Mouse (Mus musculus): ENCODE measurements around the gene Cmip.

Cmip gene

DNA sequence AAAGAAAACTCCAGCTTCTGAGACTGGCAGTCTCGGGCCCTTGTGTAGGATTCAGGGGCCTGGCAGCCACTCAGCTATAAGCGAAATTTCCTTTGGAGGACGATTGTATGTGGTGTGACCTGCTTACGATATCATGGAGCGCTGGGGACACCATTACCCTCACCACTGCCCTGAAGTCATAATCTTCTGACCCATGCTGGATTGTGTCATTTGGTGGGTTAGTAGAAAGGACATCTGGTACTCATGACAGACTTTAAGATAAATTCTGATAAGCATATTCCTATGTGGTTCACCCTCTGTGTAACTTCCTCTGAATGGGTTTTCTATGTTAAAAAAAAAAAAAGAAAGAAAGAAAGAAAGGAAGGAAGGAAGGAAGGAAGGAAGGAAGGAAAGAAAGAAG is 69.9 kb downstream of the Cmip start:
- DNase-seq (ENCODE audit: low spot score) = no peak

GRCm38 (mm10) chr8:117327385-117327837 is 70.5 kb downstream of the Cmip start:
- DNase-seq (ENCODE audit: low spot score) = no peak

DNA sequence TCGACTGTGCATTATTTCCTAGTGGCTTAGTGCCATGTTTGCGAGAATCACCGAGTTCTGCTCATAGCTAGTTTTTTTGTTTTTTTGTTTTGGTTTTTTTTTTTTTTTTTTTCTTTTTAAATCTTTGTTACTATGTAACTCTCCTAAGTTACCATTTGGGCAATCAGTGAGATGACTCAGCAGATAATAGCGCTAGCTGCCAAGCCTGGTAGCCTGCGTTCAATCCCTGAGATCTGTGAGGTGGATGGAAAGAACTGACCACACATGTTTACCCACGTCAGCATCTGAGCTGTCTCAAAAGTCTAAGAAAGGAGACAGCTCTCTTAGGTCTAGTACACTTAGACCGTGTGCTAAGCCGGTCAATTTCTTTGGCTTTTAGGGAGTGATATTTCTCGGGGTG is 71.9 kb downstream of the Cmip start:
- no peak for DNase-seq (ENCODE audit: low spot score)

DNA sequence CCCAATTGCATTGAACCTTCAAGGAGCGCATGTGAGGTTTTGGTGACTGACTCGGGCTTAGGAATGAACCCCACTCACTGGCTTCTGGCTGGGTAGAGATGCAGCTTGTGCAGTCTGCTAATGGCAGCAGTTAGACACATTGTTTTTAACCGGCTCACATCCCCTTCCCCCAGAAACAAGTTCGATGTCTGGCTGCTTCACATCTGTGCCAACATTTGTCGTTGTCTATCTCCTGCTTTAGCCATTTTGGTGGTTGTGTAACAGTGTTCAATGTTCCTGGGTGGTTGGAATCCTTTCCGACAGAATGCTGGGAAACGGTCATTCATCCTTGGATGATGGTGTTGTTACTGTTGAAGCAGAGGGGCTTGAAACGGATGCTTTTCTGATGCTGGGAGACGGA is 72.3 kb downstream of the Cmip start:
- peak; percentile 33 for DNase-seq (ENCODE audit: low spot score)

DNA sequence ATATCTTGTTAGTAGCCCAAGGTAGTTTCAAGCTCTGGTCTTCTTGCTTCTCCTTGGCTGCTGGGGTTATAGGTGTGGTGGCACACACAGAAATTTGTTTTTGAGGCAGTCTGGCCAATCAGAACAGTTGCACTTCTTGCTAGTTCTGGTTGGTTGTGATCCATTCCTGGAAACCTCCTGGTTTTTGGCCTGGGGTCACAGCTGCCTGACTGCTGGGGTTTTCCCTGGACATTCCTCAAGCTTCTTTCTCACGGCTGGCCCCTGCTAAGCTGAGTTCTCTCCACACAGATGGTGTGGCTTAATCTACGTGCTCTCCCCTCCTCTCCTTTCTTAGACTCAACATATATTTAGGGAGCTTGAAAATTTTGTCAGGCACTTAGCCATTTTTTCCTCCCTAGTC is 73.0 kb downstream of the Cmip start:
- DNase-seq (ENCODE audit: low spot score) = no peak

GRCm38 (mm10) chr8:117332229-117333010 is 75.6 kb downstream of the Cmip start:
- no peak for DNase-seq (ENCODE audit: low spot score)

- no peak for DNase-seq (ENCODE audit: low spot score)
Measured at GRCm38 (mm10) chr8:117333619-117334018, 76.8 kb downstream of the Cmip start.

- DNase-seq (ENCODE audit: low spot score) = no peak
Measured at GRCm38 (mm10) chr8:117334058-117334747, 77.3 kb downstream of the Cmip start.

GRCm38 (mm10) chr8:117334748-117335393 is 78.0 kb downstream of the Cmip start:
- no peak for DNase-seq (ENCODE audit: low spot score)

DNA sequence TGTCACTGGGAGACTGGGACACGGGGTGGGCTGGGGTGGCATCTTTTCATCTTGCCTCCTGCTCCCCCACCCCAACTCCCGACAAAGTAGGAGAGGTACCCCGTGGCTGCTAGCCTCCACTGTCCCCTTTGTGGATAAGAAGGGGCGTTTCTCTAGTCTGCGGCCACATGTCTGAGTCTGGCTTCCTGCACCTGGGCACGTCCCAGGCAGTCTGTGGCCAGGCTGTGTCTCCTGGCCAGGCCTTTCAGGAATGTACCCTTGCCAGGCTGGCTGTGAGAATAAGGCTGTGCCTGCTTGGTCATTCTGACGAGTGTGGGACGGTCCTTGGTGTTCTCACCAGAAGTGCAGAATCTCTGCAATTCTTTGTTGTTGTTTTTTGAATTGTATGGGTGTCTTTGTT is 78.6 kb downstream of the Cmip start:
- no peak for DNase-seq (ENCODE audit: low spot score)

DNA sequence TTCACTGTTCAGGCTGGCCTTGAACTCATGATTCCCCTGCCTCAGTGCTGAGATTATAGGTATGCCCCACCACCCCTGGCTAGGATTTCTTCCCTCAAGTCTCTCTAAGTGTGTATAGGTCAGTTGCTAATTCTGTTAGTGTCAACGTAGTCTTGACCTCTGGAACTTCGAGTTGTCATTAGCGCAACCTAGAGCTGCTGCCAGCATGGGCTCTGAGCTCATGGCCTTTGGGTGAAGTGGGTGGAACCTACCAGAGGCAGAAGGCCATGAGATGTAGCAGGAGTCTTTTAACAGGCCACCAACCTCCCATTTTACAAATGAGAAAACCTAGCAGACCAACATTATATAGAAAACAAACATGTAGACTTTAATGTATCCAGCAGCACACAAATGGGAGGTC is 80.3 kb downstream of the Cmip start:
- no peak for DNase-seq (ENCODE audit: low spot score)

DNA sequence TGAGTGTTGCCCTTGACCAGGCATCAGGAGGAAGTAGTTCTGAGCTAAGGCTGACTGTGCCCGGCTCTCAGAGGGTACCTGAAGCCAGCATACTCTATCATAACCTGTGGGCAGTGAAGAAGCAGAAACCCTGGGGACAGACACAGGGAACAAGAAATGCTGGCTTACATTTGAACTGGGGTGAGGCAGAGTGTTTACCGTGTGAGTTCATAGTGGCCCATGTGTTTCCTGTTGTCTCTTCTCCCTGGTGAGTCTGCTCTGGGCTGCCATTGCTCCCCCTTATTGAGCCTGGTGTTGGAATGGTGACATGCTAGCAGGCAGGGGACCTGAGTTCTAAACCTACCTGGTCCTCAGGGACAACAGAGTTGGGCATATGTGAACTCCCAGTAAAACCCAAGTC is 81.8 kb downstream of the Cmip start:
- DNase-seq (ENCODE audit: low spot score) = no peak

DNA sequence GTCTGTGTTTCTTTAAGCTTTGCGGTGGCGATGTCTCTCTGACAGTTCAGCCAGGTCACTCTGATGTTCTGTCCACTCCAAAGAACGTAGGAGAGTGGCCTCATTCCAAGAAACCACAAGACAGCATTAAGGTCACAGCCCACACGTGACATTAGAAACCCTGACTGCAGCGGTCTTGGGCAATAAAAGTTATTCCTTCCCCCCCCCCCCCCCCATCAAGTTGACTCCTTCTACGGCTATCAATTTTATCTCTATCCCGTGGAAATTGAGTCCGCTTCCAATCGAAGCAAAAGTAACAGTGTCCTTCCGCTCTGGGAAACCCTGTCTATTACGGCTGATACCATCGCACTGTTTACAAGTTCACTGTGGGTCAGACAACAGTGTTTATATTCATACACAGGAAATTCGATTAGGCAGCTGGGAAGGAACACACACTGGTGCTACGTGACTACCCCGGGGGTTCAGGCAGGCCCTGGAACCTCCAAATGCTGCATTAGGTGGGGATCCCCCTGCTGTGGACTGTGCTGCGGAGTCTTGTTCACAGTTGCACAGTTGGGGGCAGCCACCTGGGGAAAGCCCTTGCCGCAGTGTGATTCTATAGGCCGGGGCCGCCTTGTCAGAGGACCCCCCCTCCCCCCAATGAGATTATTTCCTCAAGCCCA is 82.6 kb downstream of the Cmip start:
- DNase-seq (ENCODE audit: low spot score) = no peak

DNA sequence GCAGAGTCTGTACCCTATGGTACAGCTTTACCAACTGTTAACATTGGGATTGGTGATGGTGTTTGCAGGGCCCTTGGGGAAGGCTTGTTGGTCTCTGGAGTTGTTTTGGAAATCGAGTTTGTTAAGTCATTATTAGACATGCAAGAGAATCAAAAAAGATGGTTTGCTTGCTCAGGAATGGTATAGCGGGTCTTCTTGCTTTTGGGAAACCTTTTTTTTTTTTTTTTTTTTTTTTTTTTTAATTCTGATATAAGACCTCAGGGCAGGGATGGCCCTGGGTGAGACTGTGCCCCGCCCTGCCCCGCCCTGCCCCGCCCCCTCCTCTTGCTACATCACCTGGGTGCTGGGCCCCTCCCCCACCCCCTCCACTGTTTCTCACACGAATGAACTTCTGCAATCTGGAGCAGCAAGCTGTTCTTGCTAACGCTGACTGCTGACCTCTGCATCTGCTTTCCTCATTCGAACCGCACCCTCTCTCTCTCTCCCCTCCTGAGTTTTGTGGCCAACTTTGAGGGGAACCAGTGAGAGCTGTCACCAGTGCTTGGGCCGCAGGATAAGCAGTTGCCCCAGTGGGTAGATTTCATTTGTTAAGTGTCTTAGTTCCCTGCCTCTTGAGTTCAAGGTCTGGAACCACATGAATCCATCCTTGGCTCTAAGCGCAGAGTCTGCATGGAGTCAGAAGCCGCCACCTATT is 83.2 kb downstream of the Cmip start:
- DNase-seq (ENCODE audit: low spot score) = no peak

GRCm38 (mm10) chr8:117340800-117341199 is 83.9 kb downstream of the Cmip start:
- no peak for DNase-seq (ENCODE audit: low spot score)

GRCm38 (mm10) chr8:117342735-117343385 is 86.0 kb downstream of the Cmip start:
- DNase-seq (ENCODE audit: low spot score) = no peak

GRCm38 (mm10) chr8:117343484-117343883 is 86.6 kb downstream of the Cmip start:
- no peak for DNase-seq (ENCODE audit: low spot score)

DNA sequence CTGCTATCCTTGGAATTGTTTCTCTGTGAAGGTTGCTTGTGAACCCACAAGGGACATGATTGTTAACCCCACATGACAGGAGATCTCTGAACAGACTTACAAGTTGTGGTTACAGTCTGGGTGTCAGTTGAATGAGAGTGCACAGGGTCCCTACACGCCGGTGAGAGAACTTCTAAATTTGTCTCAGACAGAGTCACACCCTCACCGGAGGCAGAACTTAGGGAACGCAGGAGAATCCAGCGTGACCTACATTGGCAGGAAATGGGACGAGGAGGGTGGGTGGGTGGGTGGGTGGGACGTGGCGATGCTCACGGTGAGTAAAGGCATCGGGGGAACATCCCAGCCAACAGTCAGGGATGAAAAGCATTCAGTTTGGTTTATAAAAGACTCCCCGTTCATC is 88.0 kb downstream of the Cmip start:
- no peak for DNase-seq (ENCODE audit: low spot score)

DNA sequence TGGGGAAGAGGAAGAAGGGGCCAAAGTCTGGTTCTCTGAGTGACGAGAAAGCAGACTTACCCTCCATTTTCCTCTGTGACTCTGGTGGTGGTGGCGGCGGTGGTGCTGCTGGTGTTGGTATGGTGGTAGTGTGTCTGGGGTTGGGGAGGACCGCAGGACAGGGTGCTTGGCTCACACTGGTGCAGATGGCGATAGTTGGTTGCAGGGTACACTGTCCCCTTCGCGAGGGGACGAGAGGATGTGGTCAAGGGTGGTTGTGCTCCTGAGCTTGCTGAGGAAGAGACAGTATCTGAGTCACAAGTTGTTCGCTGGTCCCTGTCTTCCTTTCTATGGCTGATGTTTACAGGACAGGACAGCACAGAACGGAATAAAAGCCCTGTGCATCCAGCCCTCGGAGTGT is 88.5 kb downstream of the Cmip start:
- DNase-seq (ENCODE audit: low spot score) = no peak

- no peak for DNase-seq (ENCODE audit: low spot score)
Measured at GRCm38 (mm10) chr8:117347556-117347955, 90.7 kb downstream of the Cmip start.

DNA sequence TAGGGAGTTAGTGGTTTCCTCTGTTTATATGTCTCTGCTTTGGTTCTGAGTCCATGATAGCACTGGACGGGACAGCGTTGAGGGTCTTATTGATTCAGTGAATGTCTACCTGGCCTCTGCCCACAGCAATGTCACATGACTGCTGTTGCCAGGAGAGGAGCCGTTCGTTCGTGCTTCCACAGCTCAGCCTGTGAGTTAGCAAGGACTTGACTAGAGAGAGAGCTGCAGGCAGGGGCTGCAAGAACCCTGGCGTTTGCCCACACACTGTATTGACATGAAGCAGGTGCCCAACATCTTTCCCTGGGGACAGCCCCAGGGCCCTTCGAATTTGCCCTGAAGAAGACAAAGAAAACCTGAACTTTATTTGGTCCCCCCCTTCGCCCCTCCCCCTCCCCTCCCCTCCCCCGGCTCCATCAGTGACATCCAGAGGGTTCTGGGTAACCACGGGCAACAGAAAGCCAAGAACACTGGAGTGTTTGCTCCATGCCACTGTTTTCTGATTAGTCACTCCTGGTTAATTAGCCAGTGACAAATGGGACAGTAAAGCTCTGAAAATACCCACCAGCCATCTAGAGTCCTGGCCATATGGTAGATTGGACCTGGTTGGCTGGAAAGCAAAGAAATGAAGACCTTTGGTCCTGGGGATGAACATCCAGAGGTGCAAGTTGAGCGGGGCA is 92.0 kb downstream of the Cmip start:
- no peak for DNase-seq (ENCODE audit: low spot score)

Data from layer of hippocampus, adult 9-10 months (tissue).